Mouse (Mus musculus): ENCODE measurements at regions not wholly inside any gene's neighbourhood (a gene's known extent, or its start where the extent isn't known, plus 50 kb on each side); places are given as distances from the start of the nearest gene placed in this dataset.

DNA sequence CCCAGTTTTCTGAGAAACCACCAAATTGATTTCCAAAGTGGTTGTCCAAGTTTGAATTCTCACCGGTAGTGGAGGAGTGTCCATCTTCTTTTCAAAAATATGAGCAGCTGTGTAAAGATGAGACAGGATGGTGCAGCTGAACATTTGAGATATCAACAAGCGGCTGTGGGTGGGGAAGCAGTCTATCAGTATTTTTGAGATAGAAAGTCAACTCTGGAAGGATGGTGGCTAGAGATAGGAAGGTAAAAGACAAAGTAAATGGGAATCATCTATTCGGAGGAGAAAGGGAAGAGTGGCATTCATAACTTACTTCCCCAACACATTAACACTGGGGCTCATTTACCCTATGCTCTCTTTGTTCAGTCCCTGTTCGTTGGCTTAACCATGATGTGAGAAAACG is 146.9 kb upstream of the Gmnc start:
- DNase-seq = no peak

DNA sequence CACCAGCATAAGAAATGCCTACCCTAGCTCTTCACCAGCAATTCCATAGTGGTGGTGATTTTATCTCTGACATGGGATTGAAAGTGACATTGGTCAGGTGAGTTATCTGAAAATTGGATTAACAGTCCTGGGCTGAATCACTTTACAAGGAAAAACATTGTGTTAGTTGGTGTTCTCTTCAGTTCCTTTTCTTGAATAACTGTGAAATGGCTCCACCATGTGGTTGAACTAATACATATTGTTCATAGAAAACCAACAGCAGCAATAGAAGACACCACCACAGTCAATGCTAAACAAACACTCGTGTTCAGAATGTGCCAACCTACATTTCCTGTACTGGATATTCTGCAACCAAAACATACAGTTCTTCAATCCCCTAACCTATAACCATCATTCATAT is 147.5 kb upstream of the Gmnc start:
- no peak for DNase-seq

DNA sequence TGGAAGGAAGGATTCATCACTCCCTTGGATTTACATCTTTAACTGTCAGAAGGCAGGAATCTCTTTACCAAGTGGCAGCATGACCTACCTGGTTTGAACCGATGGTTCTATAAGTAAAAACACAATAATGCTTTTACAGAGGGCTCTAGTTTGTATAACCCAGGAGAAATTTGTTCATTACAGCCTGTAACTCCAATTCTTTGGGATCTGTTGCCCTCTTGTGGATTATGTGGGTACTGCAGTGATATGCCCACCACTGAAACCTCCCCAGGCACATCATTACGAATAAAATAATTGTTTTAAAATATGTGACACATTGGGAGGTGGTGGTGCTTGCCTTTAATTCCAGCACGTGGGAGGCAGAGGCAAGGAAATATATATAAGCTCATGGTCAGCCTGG is 148.6 kb upstream of the Gmnc start:
- DNase-seq = peak; percentile 37

DNA sequence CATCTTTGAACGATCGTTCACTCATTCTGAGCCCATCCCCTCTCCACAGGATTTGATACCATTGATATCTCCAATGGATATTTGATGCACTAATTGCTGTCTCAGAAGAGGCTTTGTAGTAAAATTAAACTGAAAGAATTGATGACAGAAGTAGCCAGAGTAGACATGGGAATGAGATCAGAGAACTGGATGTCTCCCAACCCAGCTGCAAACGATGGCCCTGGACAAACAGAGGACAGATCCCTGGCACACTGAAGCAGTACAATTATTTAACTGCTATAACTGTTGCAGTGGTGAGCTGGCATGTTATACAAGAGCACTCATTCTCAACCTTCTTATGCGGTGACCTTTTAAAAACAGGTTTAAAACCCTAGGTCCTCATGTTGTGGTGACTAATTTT is 151.5 kb upstream of the Ostn start:
- DNase-seq = no peak

DNA sequence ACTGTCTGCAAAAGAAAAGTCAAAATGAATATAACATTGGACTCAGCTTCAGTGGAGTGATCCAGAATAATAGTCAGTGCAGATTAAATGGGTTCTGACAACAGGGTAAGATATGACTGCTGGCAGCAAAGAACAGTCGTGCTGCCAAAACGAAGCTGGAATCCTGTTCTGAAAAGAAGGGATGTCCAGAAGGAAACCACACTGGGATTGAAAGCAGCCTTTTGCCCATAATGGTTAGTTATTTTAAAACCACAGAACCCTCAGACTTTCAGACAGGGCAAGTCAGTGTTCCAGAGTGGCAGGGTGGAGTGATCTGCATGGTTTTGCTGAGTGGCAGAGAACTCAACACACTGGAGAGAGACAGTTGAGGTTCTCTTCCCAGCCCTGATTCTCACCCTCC is 111.6 kb upstream of the Ostn start:
- peak; percentile 9 for DNase-seq

Measured in gastrocnemius, postnatal 10 days (tissue).